Mouse (Mus musculus) E14TG2a.4 (cell line): ENCODE data around the gene Nol4l.

Experiments used
- CTCF ChIP-seq: conservative IDR thresholded peaks from 2 replicates; pipeline ENCODE4 v1.5.1; 2014; ENCODE audit warnings: low read length
- NANOG ChIP-seq: IDR thresholded peaks from 2 replicates; pipeline ENCODE4 v1.6.1; 2014; ENCODE audit warnings: borderline replicate concordance, low read length, mixed read lengths

DNA sequence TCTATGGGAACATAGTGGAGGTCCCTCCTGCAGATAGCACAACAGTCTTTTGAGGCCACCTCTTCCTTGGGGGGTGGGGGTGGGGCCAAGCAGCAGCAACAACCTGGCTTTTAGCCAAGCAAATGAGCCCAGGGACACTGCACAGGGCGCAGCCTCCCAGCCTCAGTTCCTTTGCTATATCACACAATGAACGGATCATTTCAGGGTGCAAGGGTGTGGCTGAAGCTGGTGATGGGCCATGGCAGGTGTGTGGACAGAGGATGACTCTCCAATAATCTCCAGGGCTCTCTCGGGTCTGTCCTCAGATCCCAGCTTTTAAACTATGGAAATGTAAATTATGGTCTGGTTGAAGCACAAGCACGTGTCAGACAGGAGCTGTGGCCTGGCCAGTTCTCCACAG lies 47.4 kb upstream of the Nol4l start:
- TF ChIP-seq CTCF, result no peak
- no peak for TF ChIP-seq NANOG
